Mouse (Mus musculus) neutrophil, adult 5-6 weeks (primary cell): ENCODE results near the gene Hils1. TPM values are rescaled to one million over a fixed set of nuclear protein-coding genes. Genes with fewer than 3 reads are reported as not detected.
"Not testable (repeated sequence)": the region's sequence is repeated elsewhere in the genome, so short reads cannot be mapped to it uniquely, and the experiment has no call there.

Experiments
- ATAC-seq: fragments of 151-379, 151-347 bp; 2 replicates; pipeline ENCODE4 v1.8.0; 2017; ENCODE audit warnings: mild to moderate bottlenecking, moderate TSS enrichment; ENCODE audit not compliant: insufficient number of reproducible peaks, poor library complexity, low FRiP score, severe bottlenecking; ENCODE audit errors: extremely low read depth
- total RNA-seq: library from RNA; stranded (forward); fragments of 200-1000 nt; gene quantifications from 2 replicates; pipeline ENCODE4 v1.2.3, GENCODE M21; 2017

The Hils1 gene
- total RNA-seq, 1 experiment from 2014 or later: not detected

DNA sequence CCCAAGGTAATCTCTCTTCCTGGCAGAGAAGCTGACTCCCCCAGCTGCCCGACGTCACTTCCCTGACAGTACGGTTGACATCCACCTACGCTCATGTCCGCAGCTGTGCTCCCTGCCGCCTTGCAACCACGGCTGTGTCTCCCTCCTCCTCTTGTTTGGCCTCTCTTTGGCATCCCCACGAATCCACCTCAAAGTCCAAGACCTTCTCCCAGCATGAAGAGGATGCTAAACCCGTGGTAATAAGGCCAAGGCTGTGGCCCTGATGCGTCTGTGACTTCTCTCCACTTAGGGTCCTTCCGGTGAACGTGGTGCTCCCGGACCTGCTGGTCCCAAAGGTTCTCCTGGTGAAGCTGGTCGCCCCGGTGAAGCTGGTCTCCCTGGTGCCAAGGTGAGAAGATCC, 24.3 kb upstream of the Hils1 start:
- ATAC-seq: no peak

DNA sequence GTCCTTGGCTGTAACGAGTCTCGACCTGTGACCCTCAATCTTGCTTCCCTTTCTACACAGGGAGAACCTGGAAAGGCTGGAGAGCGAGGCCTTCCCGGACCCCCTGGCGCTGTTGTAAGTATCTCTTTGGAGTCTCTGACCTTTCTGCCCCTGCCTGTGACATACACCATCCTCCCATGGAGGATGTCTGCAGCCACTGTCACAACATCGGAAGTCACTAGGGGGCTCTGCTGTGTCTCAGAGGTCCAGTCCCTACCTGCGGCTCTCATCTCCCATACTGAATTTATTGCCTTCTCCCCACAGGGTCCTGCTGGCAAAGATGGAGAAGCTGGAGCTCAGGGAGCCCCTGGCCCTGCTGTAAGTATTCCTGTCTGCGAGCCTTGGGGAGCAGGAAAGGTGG, 23.1 kb upstream of the Hils1 start:
- ATAC-seq: no peak

DNA sequence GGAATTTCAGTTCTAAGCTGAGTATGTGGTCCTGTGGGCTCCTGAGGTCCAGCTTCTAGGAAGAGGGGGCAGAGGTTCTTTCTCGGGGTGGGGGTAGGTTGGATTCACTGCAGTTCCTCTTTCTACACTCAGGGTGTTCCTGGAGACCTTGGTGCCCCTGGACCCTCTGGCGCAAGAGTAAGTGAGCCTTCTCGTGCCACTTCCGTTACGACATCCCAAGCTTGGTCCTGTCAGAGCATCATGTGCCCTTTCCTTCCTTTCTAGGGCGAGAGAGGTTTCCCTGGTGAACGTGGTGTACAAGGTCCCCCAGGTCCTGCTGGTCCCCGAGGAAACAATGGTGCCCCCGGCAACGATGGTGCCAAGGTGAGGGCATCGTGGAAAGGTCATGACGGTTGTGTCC, 22.2 kb upstream of the Hils1 start:
- ATAC-seq: no peak

DNA sequence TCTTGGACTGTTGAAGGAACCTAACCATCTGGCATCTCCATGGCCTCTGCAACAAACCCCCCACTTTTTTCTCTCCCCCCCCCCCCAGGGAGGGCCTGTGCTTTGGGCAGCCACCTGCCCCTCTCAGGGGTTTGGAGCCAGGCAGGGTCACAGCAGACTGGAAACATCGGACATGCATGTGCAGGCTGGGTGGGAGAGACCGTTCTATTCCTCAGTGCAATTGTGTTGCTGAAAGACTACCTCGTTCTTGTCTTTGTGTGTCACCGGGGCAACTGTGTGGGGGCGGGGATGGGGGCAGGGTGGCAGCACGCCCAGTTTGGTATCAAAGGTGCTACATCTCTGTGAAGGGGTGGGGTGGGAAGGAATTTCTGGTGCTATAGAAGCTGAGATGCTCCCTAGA, 15.2 kb upstream of the Hils1 start:
- no peak for ATAC-seq

DNA sequence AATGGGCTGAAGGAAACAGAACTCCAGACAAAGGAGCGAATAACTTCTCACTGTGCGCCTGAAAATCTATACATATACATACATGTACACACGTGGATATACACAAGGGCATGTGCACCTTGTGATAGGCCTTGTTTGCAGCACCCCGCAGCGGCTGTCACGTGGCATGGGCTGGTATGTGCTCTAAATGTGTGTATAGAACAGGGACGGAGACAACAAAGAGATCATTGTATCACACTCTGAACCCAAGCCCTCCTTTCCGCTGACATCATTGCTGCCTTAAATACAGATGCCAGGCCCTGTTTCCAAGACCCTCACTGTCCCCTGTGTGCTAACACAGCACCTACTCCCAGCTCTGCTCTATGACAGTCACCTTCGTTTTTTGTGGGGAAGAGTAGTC, 12.3 kb upstream of the Hils1 start:
- ATAC-seq: no peak

DNA sequence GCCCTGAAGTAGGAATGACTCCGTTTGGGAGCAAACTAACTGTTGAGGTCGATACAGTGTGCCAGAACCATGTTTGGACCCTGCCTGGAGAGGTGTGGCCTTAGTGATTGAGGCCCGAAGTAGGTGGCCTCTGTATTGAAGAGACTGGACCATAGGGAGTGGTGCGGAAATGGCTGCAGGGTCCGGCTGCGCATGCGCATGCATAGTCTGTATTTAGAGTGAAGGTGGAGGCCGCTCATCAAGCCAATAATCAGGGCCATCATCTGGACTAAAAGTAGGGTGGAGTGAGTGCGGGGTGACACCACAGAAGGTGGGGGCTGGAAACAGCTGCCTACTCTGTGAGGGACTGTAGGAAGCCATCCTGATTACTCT, 9.7 kb upstream of the Hils1 start:
- ATAC-seq: no peak

DNA sequence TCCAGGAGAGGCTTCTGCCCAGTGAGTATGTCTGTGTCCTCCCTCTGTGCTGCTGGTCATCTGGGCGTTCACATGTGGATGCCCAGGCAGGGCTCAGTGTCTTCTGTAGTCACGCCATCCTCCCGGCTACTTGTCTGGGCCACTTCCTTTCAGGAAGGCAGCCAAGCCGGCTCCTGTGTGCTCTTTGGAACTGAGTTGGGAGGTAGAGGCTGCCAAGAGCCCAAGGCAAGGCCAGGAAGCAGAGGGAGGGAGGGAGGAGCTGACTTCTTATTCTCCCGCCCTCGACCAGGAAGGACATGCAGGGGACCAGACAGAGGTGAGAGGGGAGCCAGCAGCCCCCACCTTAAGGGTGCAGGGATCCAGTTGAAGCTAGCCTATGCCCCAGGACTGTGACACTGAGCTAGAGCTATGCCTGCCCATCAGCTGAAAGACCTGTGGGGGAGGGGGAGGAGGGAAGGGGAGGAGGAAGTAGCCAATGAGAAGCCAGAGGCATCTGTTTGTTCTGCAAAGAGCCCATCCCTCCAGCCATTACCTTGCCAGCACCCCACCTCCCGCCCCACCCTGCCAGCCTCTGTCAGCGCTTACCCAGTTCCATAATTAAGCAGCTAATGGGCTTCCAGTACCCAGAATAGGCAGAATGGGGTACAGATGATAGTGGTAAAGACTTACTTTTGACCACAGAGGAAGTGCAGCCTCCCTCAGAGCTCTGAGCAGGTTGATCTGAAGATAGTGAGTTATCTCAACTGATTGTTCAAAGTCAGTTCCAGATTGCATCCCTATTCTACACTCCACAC, 9.1 kb upstream of the Hils1 start:
- 0 out of 2 replicates have a peak, but pooled peaks have one; percentile 16 for ATAC-seq

DNA sequence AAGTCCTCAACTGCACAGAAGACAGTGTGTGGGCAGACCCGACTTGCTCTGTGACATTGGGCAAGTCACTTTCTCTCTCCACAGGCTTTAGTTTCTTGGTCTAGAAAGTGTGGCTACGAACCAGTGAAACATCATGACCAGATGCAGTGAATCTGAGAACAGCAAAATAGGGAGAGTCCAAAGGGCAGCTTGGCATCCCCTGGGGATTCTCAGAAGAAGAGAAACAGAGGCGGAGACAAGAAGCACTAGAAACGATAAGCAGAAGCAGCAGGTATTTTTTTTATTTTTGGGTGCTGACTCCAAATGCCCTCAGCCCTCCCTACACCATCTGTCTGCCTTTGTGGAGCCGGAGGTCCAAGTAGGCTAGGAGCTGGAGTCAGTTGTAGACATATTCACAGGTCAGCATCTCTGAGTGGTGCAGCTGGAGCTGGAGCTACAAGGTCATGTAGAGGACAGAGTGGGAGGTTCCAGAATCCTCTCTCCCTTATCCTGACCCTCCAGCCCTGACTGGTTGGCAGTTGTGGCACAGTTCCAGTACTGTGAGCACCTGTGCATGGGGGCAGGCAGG, 4.8 kb upstream of the Hils1 start:
- ATAC-seq: no peak

DNA sequence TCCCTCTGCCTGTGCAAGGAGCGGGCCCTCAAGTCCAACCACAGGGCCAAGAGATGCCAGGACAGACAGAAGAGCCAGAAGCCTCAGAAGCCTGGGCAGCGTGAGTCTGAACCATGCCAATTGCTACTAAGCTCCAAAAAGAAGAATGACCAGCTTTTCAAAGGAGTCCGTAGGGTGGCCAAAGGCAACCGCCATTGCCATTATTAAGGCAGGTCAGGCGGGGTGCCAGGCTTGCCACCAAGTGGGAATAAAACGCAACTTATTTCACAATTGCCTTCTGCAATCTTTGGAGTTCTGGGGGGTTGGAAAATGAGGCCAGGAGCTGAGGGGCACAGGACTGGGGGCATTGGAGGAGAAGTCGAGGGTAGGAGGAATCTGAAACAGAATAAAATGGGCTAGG, 794 bp downstream of the Hils1 start:
- ATAC-seq: no peak

DNA sequence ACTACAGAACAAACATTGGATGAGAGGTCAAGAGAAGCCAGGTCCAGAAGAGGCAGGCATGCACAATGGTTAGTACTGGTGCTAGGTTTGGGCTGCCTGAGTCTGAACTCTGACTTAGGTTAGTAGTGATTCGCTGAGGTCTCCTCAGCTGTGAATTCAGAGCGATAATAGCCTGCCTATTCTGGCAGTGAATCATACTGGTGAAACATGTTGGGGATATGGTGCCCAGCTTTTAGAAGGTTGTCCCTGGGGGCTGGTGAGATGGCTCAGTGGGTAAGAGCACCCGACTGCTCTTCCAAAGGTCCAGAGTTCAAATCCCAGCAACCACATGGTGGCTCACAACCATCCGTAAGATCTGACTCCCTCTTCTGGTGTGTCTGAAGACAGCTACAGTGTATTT, 2.3 kb downstream of the Hils1 start:
- ATAC-seq: not testable (repeated sequence)

DNA sequence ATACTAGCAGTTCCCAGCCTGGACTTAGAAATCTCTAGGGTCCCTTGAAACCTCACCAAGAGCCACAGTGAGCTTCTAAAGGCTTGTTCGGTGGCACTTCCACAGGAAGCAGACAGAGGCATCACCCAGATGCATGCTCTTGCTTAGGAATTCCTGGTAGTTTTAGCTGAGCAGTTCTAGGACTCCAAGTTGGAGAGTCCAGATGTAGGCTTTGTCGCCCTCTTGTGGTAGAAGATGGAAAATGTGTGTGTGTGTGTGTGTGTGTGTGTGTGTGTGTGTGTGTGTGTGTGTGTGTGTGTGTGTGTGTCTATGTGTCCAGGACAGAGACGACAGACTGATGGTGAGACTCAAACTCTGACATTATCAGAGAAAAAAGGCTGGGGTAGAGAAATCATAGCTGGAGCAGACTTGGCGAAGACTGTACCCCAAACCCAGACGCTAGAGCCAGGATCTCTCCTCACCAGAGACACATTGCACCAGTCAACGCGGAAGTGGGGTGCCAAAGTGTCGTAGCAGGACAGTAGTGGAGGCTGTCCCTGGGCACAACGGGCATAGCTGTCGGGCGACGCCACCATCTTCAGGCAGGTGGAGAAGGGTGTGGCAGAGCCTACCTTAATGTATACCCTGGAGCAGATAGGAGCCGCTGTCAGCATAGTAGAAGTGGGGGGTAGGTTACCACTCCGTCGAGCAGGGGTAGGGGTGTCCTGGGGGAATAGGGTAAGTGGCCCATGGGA, 3.0 kb downstream of the Hils1 start:
- no peak for ATAC-seq

DNA sequence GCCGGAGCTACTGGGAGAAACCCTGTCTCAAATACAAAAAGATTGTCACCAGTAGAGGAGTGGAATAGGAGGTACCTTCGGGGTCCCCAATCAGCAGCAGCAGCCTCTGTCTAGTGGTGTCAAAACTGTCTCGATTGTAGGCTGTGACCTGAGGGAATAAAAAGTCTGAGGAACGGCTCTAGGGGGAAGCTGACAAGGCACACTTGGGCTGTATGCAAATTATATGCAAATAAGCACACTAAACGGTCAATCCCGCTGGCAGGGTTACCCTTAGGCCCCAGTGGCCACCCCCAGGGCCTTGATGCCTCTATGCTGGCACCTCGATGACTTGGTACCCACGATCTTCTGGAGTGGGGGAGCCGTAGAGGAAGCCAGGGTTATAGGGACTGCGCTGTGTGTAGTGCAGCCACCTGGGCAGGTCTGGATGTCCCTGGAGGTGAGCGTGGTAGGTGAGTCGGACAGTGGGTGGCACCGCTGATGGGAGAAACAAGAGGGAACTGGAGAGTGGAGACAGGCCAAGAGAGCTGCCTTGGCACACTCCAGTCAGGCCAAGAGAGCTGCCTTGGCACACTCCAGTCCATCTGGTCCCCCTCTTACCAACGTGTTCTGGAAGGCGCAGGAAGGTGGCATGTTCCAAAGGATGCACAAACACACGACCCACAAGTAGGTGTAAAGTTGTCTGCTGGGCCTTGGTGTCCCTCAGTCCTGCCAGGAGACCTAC, 4.7 kb downstream of the Hils1 start:
- no peak for ATAC-seq

DNA sequence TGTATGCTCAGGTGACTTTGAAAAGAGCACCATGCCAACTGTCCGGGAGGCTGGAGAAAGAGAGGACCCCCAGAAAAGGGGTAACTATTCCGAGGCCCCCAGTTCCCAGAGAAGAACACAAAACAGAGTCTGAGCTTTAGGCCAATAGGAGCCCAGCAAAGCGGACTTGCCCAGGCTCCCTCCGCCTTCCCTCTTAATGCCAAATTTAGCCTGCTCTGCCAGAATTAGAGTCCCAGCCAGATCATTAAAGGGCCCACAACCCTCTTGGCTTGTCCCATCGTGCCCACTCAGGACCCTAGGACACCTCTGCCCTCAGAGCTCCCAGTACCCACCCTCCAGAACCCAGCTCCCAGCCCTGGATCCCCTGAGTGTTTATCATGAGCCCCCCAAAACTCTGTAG, 5.5 kb downstream of the Hils1 start:
- ATAC-seq: no peak

DNA sequence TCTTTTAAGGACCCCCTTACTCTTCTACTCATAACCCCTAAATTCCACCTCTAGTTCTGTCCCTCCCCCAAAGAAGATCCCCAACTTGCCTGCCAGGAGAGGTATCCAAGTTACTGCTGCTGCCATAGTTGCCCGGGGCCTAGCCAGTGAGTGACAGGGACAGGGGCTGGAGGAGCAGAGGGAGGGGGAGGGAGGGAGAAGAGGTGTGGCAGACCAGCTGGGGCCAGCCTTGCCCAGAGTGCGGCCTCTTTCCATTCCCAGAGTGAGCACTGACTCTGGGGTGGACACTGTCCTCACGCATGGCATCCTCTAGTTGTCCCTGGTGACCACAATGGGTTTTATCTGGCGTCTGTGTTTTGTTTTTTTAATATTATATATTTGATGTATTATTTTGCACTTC, 5.9 kb downstream of the Hils1 start:
- ATAC-seq: no peak

DNA sequence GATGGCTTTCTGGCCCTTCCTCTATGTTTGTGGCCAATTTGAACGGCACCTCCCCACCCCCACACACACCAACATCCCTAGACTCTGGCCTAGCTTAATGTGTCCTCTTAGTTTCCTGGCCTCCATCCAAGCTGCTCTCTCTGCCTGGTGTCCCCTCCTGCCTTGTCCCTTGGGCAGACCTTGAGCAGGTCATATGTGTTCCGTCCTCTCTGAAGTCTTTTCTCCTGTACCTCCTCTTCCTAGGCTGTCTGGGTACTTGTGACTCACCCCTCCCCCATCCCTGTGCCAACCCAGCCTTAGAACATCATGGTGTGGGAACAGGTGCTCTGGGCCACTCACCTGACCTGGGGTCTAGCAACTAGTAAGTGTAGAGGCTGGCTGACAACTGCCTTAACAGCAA, 7.6 kb downstream of the Hils1 start:
- no peak for ATAC-seq

DNA sequence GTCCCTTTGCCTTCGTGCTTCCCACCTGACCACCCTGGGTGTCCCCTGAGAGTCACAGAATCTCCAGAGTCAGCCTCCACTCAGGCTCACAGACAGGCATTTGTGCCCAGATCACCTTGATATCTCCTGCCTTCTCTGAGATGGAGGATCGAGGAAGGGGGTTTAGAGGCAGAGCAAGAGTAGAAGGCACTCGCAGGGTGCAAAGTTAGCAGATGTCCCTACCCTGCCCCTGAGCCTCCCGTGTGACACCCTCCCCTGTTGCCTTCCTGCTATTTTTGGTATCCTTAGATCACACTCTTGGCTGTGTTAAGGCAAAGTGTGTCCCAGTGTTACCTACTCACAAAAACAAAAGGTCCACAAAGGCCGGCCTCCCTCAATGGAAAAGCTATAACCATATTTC, 8.8 kb downstream of the Hils1 start, which contains the start of gene Sgca:
Gene Sgca (minus strand): TSS at position 129 of the 400 bp plus-strand sequence.
- ATAC-seq: no peak

DNA sequence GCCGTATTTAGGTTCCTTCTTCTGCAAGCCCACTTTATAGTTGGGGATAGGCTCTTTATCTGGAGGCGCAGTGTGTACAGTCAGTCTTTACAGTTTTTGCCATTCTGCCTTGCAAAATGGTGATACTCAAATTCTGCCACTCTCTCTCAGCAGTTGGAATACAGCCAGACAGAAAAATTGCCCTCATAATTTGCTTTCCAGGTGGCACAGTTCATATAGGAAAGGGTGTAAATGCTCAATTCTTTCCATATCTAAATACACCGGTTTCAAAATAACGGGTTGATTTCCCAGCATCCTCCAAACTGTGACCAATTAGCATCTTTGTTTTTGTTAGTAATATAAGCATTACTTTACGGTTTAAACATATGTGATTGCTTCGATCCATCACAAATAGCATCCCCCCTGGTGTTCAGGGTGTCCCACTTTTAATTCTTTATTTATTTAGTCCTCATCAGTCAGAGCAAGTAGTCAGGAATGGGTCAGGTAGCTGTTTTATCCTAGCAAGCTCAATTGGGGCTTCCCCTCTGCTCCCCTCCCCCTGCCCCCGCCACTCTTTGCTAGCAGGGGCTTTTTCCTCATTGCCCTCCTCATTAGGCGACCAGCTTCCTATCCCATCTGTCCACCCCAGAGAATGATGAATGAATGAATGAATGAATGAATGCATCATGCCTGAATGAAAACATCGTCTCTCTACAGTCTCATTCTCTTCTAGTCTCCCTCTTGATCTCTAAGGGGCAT, 11.0 kb downstream of the Hils1 start:
- ATAC-seq: no peak

DNA sequence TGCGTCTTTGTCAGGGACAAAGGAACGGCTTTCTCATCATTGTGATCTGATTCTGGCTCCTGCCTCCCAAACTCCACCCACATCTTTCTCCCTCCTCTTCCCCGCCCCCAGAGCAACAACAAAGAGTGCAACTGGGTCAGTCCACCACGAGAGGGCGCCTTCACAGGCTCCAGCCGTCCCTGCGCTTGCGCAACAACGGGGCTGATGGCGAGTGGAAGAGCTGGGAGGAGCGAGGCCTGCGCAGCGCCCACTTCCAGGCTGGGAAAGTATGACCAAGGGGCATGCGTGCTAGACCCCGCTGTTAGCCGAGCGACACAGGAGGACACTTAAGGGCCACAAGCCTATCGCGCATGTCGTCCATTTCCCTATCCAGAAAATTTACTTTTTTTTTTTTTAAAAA, 11.6 kb downstream of the Hils1 start:
- ATAC-seq: peak; percentile 96
